Mouse (Mus musculus) olfactory bulb, adult 2 months (tissue): ENCODE measurements around the gene Phf5a. TPM values are rescaled to one million over a fixed set of nuclear protein-coding genes. Genes with fewer than 3 reads are reported as not detected.

Source experiments
- H3K27ac ChIP-seq: fragments of 200-500 bp; 2 replicates; pipeline ENCODE4 v1.5.1; 2012; ENCODE audit warnings: low read depth, low read length; ENCODE audit not compliant: insufficient read depth
- H3K4me1 ChIP-seq: fragments of 200-500 bp; 2 replicates; pipeline ENCODE4 v1.6.1; 2012; ENCODE audit warnings: low read length; ENCODE audit not compliant: control insufficient read depth, insufficient read depth
- H3K4me3 ChIP-seq: fragments of 200-500 bp; 2 replicates; pipeline ENCODE4 v1.5.1; 2012; ENCODE audit warnings: mild to moderate bottlenecking, low read depth, low read length, moderate library complexity; ENCODE audit not compliant: insufficient read depth
- CTCF ChIP-seq: fragments of 200-500 bp; IDR thresholded peaks from 2 replicates; pipeline ENCODE4 v1.5.1; 2012; ENCODE audit warnings: low read depth, mild to moderate bottlenecking, low read length, moderate library complexity; ENCODE audit not compliant: insufficient read depth
- POLR2A ChIP-seq: fragments of 200-500 bp; IDR thresholded peaks from 2 replicates; pipeline ENCODE4 v1.6.1; 2012; ENCODE audit warnings: mild to moderate bottlenecking, low read depth, low read length, moderate library complexity; ENCODE audit not compliant: insufficient read depth
- WGBS: fragments of 180-500 bp; shearing (Covaris S2); methylation state at CpG from one replicate; pipeline ENCODE4 v1.1.7; 2018; 5-methylcytosine and 5-hydroxymethylcytosine counted together
- polyA plus RNA-seq: library from polyadenylated mRNA; stranded (reverse); fragments of >200 nt; gene quantifications from 2 replicates; pipeline ENCODE4 v1.2.4, GENCODE M21; 2012; ENCODE audit warnings: low replicate concordance; ENCODE audit not compliant: missing spikeins, insufficient read depth, insufficient read length

The Phf5a gene
- polyA plus RNA-seq, 1 experiment = not detected

GRCm38 (mm10) chr15:81891140-81891802 is 19.6 kb upstream of the Phf5a start:
- no peak for TF ChIP-seq POLR2A
- no peak for TF ChIP-seq CTCF
- Histone ChIP-seq H3K4me1 (peaks cover 8% of the 10 kb centered on the region; the same call in 1 of the 2 replicates), H3K27ac (peak overlapping the region; percentile 72; the same call in 1 of the 2 replicates), H3K4me3 (no peak overlapping the region)
- whole genome bisulfite sequencing = 47% methylated on average over 7 of the region's 7 CpGs

GRCm38 (mm10) chr15:81889175-81889574 is 17.5 kb upstream of the Phf5a start:
- TF ChIP-seq CTCF (no peak), POLR2A (no peak)
- no peak overlapping the region for H3K27ac ChIP-seq
- 85% methylated on average over 7 of the region's 7 CpGs for whole genome bisulfite sequencing
- no peak overlapping the region for H3K4me3 ChIP-seq
- peaks cover 8% of the 10 kb centered on the region; the same call in 1 of the 2 replicates for H3K4me1 ChIP-seq

- H3K4me3 ChIP-seq = no peak overlapping the region
- H3K27ac ChIP-seq = no peak overlapping the region
- peaks cover 9% of the 10 kb centered on the region; the same call in 1 of the 2 replicates for H3K4me1 ChIP-seq
- 77% methylated on average over 6 of the region's 6 CpGs for WGBS
- no peak for TF ChIP-seq CTCF
- no peak for TF ChIP-seq POLR2A
Measured at GRCm38 (mm10) chr15:81886795-81887550, 15.3 kb upstream of the Phf5a start.

GRCm38 (mm10) chr15:81885418-81885934 is 13.8 kb upstream of the Phf5a start:
- TF ChIP-seq CTCF (no peak), POLR2A (no peak)
- 37% methylated on average over 3 of the region's 3 CpGs for WGBS
- peaks cover 8% of the 10 kb centered on the region for H3K4me1 ChIP-seq
- no peak overlapping the region for H3K4me3 ChIP-seq
- no peak overlapping the region for H3K27ac ChIP-seq

GRCm38 (mm10) chr15:81882348-81882747 is 10.6 kb upstream of the Phf5a start:
- no peak overlapping the region for H3K27ac ChIP-seq
- TF ChIP-seq POLR2A = no peak
- no peak for TF ChIP-seq CTCF
- WGBS = 76% methylated on average over 3 of the region's 3 CpGs
- peaks cover 20% of the 10 kb centered on the region for H3K4me1 ChIP-seq
- H3K4me3 ChIP-seq = no peak overlapping the region

- 4% methylated on average over 5 of the region's 5 CpGs for WGBS
- Histone ChIP-seq H3K27ac (peak overlapping the region; percentile 94), H3K4me1 (peaks cover 17% of the 10 kb centered on the region), H3K4me3 (peak overlapping the region; percentile 1; the same call in 1 of the 2 replicates)
- no peak for TF ChIP-seq POLR2A
- no peak for TF ChIP-seq CTCF
Measured at GRCm38 (mm10) chr15:81879531-81880401, 8.1 kb upstream of the Phf5a start.

GRCm38 (mm10) chr15:81872262-81873136 is 788 bp upstream of the Phf5a start, which contains the start of gene Aco2:
Gene Aco2 (plus strand): TSS chr15:81872309.
- Histone ChIP-seq H3K4me3 (peak within 1 kb of the TSS; percentile 99), H3K27ac (peak within 1 kb of the TSS; percentile 100), H3K4me1 (peaks cover 2% of the 10 kb centered on the region)
- WGBS = under 1% methylated on average over 53 of the region's 53 CpGs
- peak; percentile 46; the same call in 1 of the 2 replicates for TF ChIP-seq POLR2A
- no peak for TF ChIP-seq CTCF
